30 mouse cellular contexts compared by ENCODE assay signal in genomic region chrX:136749329-136749728, GRCm38 (mm10). TPM values are rescaled to one million over a fixed set of nuclear protein-coding genes. Genes with fewer than 3 reads are reported as not detected.
"Had no signal": no experiment of that assay in that cellular context is flagged by ENCODE, and none has a peak within 500 bp of the region (broad histone marks: within the 10 kb centered on the region; RNA-seq: fewer than 3 reads in every experiment).

No protein-coding gene starts in this region.

- H3K4me2 ChIP-seq: limb, embryonic 12.5 days; limb, embryonic 15.5 days; liver, embryonic 12.5 days; liver, embryonic 15.5 days; lung, embryonic 15.5 days; midbrain, embryonic 13.5 days; neural tube, embryonic 13.5 days had no signal

- H3K9me3 ChIP-seq: limb, embryonic 12.5 days; limb, embryonic 15.5 days; liver, embryonic 12.5 days; liver, embryonic 15.5 days; lung, embryonic 15.5 days; megakaryocyte, embryonic 14.5 days; midbrain, embryonic 10.5 days; midbrain, embryonic 13.5 days; neural tube, embryonic 13.5 days had no signal

- DNase-seq: kidney, adult 18-20 months; kidney, adult 9 months; kidney, postnatal 14 days; left cerebral cortex, postnatal 4 days; lung, adult 18-20 months; lung, postnatal 10 days; lung, postnatal 36 days; retina, postnatal 1 day; right cerebral cortex, postnatal 4 days; thymus, adult 2 months; thymus, postnatal 14 days; thymus, postnatal 4 days had no signal

- H3K4me1 ChIP-seq: limb, embryonic 12.5 days; limb, embryonic 15.5 days; liver, embryonic 12.5 days; liver, embryonic 15.5 days; lung, embryonic 15.5 days; megakaryocyte, embryonic 14.5 days; midbrain, embryonic 10.5 days; midbrain, embryonic 13.5 days; neural tube, embryonic 13.5 days had no signal

- H3K9ac ChIP-seq: limb, embryonic 12.5 days; limb, embryonic 15.5 days; liver, embryonic 12.5 days; liver, embryonic 15.5 days; lung, embryonic 15.5 days; midbrain, embryonic 13.5 days; neural tube, embryonic 13.5 days had no signal

- ATAC-seq: intestine, embryonic 16.5 days; liver, embryonic 12.5 days; midbrain, embryonic 13.5 days; midbrain, embryonic 16.5 days had no signal

- H3K27ac ChIP-seq: limb, embryonic 12.5 days; limb, embryonic 15.5 days; liver, embryonic 12.5 days; liver, embryonic 15.5 days; lung, embryonic 15.5 days; midbrain, embryonic 10.5 days; midbrain, embryonic 13.5 days; neural tube, embryonic 13.5 days; stomach, postnatal 0 days had no signal

- H3K27me3 ChIP-seq: limb, embryonic 12.5 days; limb, embryonic 15.5 days; liver, embryonic 12.5 days; liver, embryonic 15.5 days; lung, embryonic 15.5 days; midbrain, embryonic 13.5 days; neural tube, embryonic 13.5 days had no signal

- H3K4me3 ChIP-seq: limb, embryonic 12.5 days; limb, embryonic 15.5 days; liver, embryonic 12.5 days; liver, embryonic 15.5 days; lung, embryonic 15.5 days; megakaryocyte, embryonic 14.5 days; midbrain, embryonic 10.5 days; midbrain, embryonic 13.5 days; myocyte; neural tube, embryonic 13.5 days had no signal

- H3K36me3 ChIP-seq: limb, embryonic 15.5 days; liver, embryonic 15.5 days; lung, embryonic 15.5 days; midbrain, embryonic 13.5 days had no signal

RNA-seq across cellular contexts. Expression of gene Glra4, which starts 30.6 kb away (rescaled TPM):
- total RNA-seq: left cerebral cortex, postnatal 4 days; monocyte, adult 5-6 weeks; neutrophil, adult 5-6 weeks had no signal
- polyA plus RNA-seq: intestine, embryonic 16.5 days; kidney, embryonic 16.5 days; large intestine, adult 2 months; limb, embryonic 12.5 days; limb, embryonic 15.5 days; liver, embryonic 12.5 days; liver, embryonic 15.5 days; midbrain, embryonic 13.5 days; midbrain, embryonic 16.5 days; myocyte; stomach, embryonic 14.5 days; stomach, postnatal 0 days; thymus, adult 2 months had no signal

RNA-seq across cellular contexts. Expression of gene Tceal1, which starts 41.5 kb away (rescaled TPM):
- total RNA-seq: monocyte, adult 5-6 weeks had no signal
